Mouse (Mus musculus) bone marrow macrophage, adult 2 months (primary cell): ENCODE results near the gene Rfx5.

Experiments used
- CTCF ChIP-seq: IDR thresholded peaks from 2 replicates; pipeline ENCODE4 v1.5.1; 2012; ENCODE audit warnings: low read depth, mild to moderate bottlenecking, low read length, moderate library complexity
- POLR2A ChIP-seq: IDR thresholded peaks from 2 replicates; pipeline ENCODE4 v1.6.1; 2012; ENCODE audit warnings: mild to moderate bottlenecking, low read depth, low read length, borderline replicate concordance

DNA sequence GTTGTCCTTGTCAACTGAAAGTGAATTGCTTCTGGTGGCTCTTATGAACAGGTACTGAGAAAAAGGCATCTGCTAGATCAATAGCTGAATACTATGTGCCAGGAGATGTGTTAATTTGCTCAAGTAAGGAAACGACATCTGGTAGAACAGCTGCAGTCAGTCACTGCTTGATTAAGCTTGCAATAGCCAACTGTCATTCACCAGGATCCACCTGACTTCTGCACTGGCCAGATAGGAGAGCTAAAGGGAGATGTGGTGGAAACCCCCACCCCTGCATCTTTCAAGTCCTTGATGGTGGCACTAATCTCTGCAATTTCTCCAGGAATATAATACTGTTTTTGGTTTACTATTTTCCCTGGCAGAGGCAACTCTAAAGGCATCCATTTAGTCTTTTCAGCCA, 47.4 kb upstream of the Rfx5 start:
- TF ChIP-seq CTCF (no peak), POLR2A (no peak)
